Mouse (Mus musculus): ENCODE measurements around the gene Aldh1a3.

GRCm38 (mm10) chr7:66463081-66463480, 35.8 kb upstream of the Aldh1a3 start:
- TF ChIP-seq POLR2A (IDR thresholded peaks at IDR 0.05; ENCODE audit: extremely low read depth, insufficient read depth, low read length) (no peak), CTCF (IDR thresholded peaks at IDR 0.05; ENCODE audit: low read depth, low read length) (no peak)

Data from liver, adult 2 months (tissue).